Mouse (Mus musculus) frontal cortex, adult (tissue): ENCODE results near the gene Nab2.
A peak's percentile ranks its signal among the peaks of the same experiment; 100 is the strongest.

Source experiments
- ATAC-seq: cut with Nextera tagmentation; 2 replicates; pipeline ENCODE4 v1.9.2; 2017; ENCODE audit warnings: mild to moderate bottlenecking, moderate library complexity, mixed read lengths; ENCODE audit not compliant: low TSS enrichment

The Nab2 gene

GRCm38 (mm10) chr10:127668093-127669050, at the start of gene Nab2:
Gene Nab2 (minus strand): TSS chr10:127668568.
- ATAC-seq, result no peak

- ATAC-seq, result no peak
Observed at GRCm38 (mm10) chr10:127712736-127713135, 44.4 kb upstream of the Nab2 start.

GRCm38 (mm10) chr10:127710331-127710730, 42.0 kb upstream of the Nab2 start:
- no peak for ATAC-seq

- ATAC-seq, result no peak
Observed at GRCm38 (mm10) chr10:127708850-127709370, 40.5 kb upstream of the Nab2 start.

- ATAC-seq, result no peak
Observed at GRCm38 (mm10) chr10:127707721-127708120, 39.4 kb upstream of the Nab2 start.

- no peak for ATAC-seq
Observed at GRCm38 (mm10) chr10:127705783-127706182, 37.4 kb upstream of the Nab2 start.

- ATAC-seq, result no peak
Observed at GRCm38 (mm10) chr10:127704766-127705220, 36.4 kb upstream of the Nab2 start, which contains the start of gene Myo1a. Gene Myo1a (plus strand): TSS chr10:127705170.

GRCm38 (mm10) chr10:127704293-127704692, 35.9 kb upstream of the Nab2 start:
- ATAC-seq, result no peak

GRCm38 (mm10) chr10:127703299-127703698, 34.9 kb upstream of the Nab2 start:
- no peak for ATAC-seq

GRCm38 (mm10) chr10:127698966-127699365, 30.6 kb upstream of the Nab2 start:
- peak; percentile 79; the same call in 1 of the 2 replicates for ATAC-seq

- no peak for ATAC-seq
Observed at GRCm38 (mm10) chr10:127695775-127696174, 27.4 kb upstream of the Nab2 start.

- ATAC-seq, result no peak; the same call in 1 of the 2 replicates
Observed at GRCm38 (mm10) chr10:127694636-127695035, 26.3 kb upstream of the Nab2 start.

GRCm38 (mm10) chr10:127691053-127691452, 22.7 kb upstream of the Nab2 start:
- no peak for ATAC-seq

GRCm38 (mm10) chr10:127682886-127683285, 14.5 kb upstream of the Nab2 start:
- ATAC-seq, result no peak

- ATAC-seq, result no peak
Observed at GRCm38 (mm10) chr10:127679881-127680280, 11.5 kb upstream of the Nab2 start.

- ATAC-seq, result no peak
Observed at GRCm38 (mm10) chr10:127679208-127679607, 10.8 kb upstream of the Nab2 start.

GRCm38 (mm10) chr10:127677591-127678336, 9.4 kb upstream of the Nab2 start:
- ATAC-seq, result peak; percentile 28; the same call in 1 of the 2 replicates

- ATAC-seq, result peak; percentile 90
Observed at GRCm38 (mm10) chr10:127676691-127677548, 8.6 kb upstream of the Nab2 start.

GRCm38 (mm10) chr10:127675859-127676398, 7.6 kb upstream of the Nab2 start:
- ATAC-seq, result no peak

- peak; percentile 68 for ATAC-seq
Observed at GRCm38 (mm10) chr10:127674794-127675522, 6.6 kb upstream of the Nab2 start.
